24 mouse cellular contexts compared by ENCODE assay signal in the genomic region with DNA sequence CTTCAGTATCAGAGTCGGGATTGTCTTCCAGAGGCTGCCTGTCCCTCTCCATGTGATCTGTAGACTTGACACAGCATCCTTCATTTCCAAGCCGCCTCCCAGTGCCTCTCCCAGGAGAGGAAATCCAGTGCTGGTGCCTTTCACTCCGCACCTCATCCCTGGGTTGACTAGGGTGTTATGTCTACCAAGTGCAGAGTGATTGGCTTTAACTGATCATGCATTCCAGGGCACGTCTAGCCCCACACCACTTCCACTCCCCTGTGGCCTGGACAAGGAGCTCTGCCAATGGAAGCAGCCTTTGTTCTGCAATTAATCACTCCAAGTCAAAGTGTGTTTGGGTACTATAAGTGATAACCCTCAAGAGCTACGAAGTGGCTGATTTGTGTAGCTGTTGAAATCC. TPM values are rescaled to one million over a fixed set of nuclear protein-coding genes. Genes with fewer than 3 reads are reported as not detected.
DNase-seq lines count a peak whose midpoint lies in the region; ATAC-seq and TF ChIP-seq lines count a peak whose summit lies in the region.
"Had no signal": no experiment of that assay in that cellular context is flagged by ENCODE, and none has a peak within 500 bp of the region (broad histone marks: within the 10 kb centered on the region; RNA-seq: fewer than 3 reads in every experiment).

No protein-coding gene starts in this region.

- no peaks in the 10 kb centered on the region; the same call in 1 of the 2 replicates for H3K4me1 ChIP-seq in heart, embryonic 13.5 days
- H3K4me1 ChIP-seq in heart, adult 2 months (ENCODE audit: control insufficient read depth, insufficient read depth, low read length): no peaks in the 10 kb centered on the region
- no peaks in the 10 kb centered on the region for H3K4me1 ChIP-seq in lung, embryonic 14.5 days (ENCODE audit: insufficient read depth)
- H3K4me1 ChIP-seq in lung, adult 2 months (ENCODE audit: control insufficient read depth, insufficient read depth, low read length): no peaks in the 10 kb centered on the region
- H3K4me1 ChIP-seq: embryonic facial prominence, embryonic 13.5 days; embryonic facial prominence, embryonic 15.5 days; forebrain, embryonic 10.5 days; forebrain, embryonic 12.5 days had no signal

- TF ChIP-seq EP300 in heart, adult 2 months (IDR thresholded peaks at IDR 0.05; ENCODE audit: insufficient read depth, low read depth, low read length): no peak

- intact Hi-C loops in heart, adult 2 months (cut with DNase I): no loop called here

- no peaks in the 10 kb centered on the region for H3K79me2 ChIP-seq in heart, adult 2 months (replicated peaks; ENCODE audit: control insufficient read depth, insufficient read depth, low read length)

- ATAC-seq in heart, embryonic 13.5 days (ENCODE audit: extremely low read depth, insufficient number of reproducible peaks, low FRiP score, low TSS enrichment): peak; percentile 51; the same call in 1 of the 2 replicates
- peak; percentile 58; the same call in 1 of the 2 replicates for ATAC-seq in lung, embryonic 14.5 days (ENCODE audit: insufficient read depth)
- ATAC-seq: forebrain, embryonic 14.5 days; forebrain, embryonic 16.5 days had no signal

- TF ChIP-seq POLR2A in heart, adult 2 months (IDR thresholded peaks at IDR 0.05; ENCODE audit: insufficient read depth, low read depth, low read length): no peak
- no peak for TF ChIP-seq POLR2A in lung, adult 2 months (IDR thresholded peaks at IDR 0.05; ENCODE audit: borderline replicate concordance, extremely low read depth, low read depth, low read length)

- H3K36me3 ChIP-seq in heart, embryonic 13.5 days: no peaks in the 10 kb centered on the region
- H3K36me3 ChIP-seq in heart, adult 2 months (ENCODE audit: control insufficient read depth, insufficient read depth, low read length): no peaks in the 10 kb centered on the region
- H3K36me3 ChIP-seq in lung, embryonic 14.5 days (ENCODE audit: insufficient read depth): no peaks in the 10 kb centered on the region
- H3K36me3 ChIP-seq: embryonic facial prominence, embryonic 13.5 days; embryonic facial prominence, embryonic 15.5 days; forebrain, embryonic 10.5 days; forebrain, embryonic 12.5 days had no signal

- no peak for TF ChIP-seq CTCF in heart, adult 2 months (IDR thresholded peaks at IDR 0.05)
- TF ChIP-seq CTCF in lung, embryonic 14.5 days (IDR thresholded peaks at IDR 0.05; ENCODE audit: low read depth): no peak
- no peak for TF ChIP-seq CTCF in lung, adult 2 months (IDR thresholded peaks at IDR 0.05; ENCODE audit: insufficient read depth, low read length)

- H3K27me3 ChIP-seq in heart, embryonic 13.5 days (replicated peaks): peaks cover 59% of the 10 kb centered on the region
- H3K27me3 ChIP-seq in heart, adult 2 months (ENCODE audit: control insufficient read depth, insufficient read depth, low read length): no peaks in the 10 kb centered on the region
- no peaks in the 10 kb centered on the region for H3K27me3 ChIP-seq in lung, embryonic 14.5 days (ENCODE audit: insufficient read depth, low read length)
- H3K27me3 ChIP-seq: embryonic facial prominence, embryonic 13.5 days; embryonic facial prominence, embryonic 15.5 days; forebrain, embryonic 12.5 days had no signal

- WGBS in heart, embryonic 13.5 days: 16% methylated on average over 5 of the region's 5 CpGs
- 41% methylated on average over 5 of the region's 5 CpGs for WGBS in heart, adult 2 months
- 20% methylated on average over 5 of the region's 5 CpGs for WGBS in lung, embryonic 14.5 days
- WGBS in lung, adult 2 months: 36% methylated on average over 5 of the region's 5 CpGs

- DNase-seq in heart, adult 11 months: peak; percentile 84
- DNase-seq in heart, adult 9 months (ENCODE audit: low spot score in 2 of 2): no peak
- DNase-seq in heart, adult 2 months: no peak
- peak; percentile 17 for DNase-seq in lung, embryonic 14.5 days
- DNase-seq in lung, adult 2 months: no peak
- DNase-seq: adrenal gland, adult 2 months; adrenal gland, postnatal 10 days; adrenal gland, postnatal 25 days; cerebellum, adult 11 months; cerebellum, adult 18-20 months; cerebellum, adult 8-10 months; cerebellum, adult 9-11 months; cerebellum, postnatal 14 days; cerebellum, postnatal 36 days had no signal

- no peak overlapping the region for H3K4me3 ChIP-seq in heart, embryonic 13.5 days
- no peak overlapping the region for H3K4me3 ChIP-seq in heart, adult 2 months
- no peak overlapping the region for H3K4me3 ChIP-seq in lung, embryonic 14.5 days (ENCODE audit: low read depth, low read length)
- no peak overlapping the region for H3K4me3 ChIP-seq in lung, adult 2 months (replicated peaks; ENCODE audit: extremely low read depth, low read depth, low read length)
- H3K4me3 ChIP-seq: embryonic facial prominence, embryonic 13.5 days; embryonic facial prominence, embryonic 15.5 days; erythroblast, embryonic 14.5 days; forebrain, embryonic 10.5 days; forebrain, embryonic 12.5 days had no signal

- no peaks in the 10 kb centered on the region for H3K9me3 ChIP-seq in heart, embryonic 13.5 days
- H3K9me3 ChIP-seq in lung, embryonic 14.5 days (ENCODE audit: low read depth, low read length): no peaks in the 10 kb centered on the region
- H3K9me3 ChIP-seq: embryonic facial prominence, embryonic 13.5 days; embryonic facial prominence, embryonic 15.5 days; forebrain, embryonic 10.5 days; forebrain, embryonic 12.5 days had no signal

- no peak overlapping the region for H3K9ac ChIP-seq in heart, embryonic 13.5 days
- no peak overlapping the region for H3K9ac ChIP-seq in heart, adult 2 months (ENCODE audit: low read depth, low read length)
- no peak overlapping the region for H3K9ac ChIP-seq in lung, embryonic 14.5 days
- H3K9ac ChIP-seq: embryonic facial prominence, embryonic 13.5 days; embryonic facial prominence, embryonic 15.5 days; forebrain, embryonic 12.5 days had no signal

- no peak overlapping the region for H3K27ac ChIP-seq in heart, embryonic 13.5 days (replicated peaks)
- no peak overlapping the region for H3K27ac ChIP-seq in heart, adult 2 months
- no peak overlapping the region for H3K27ac ChIP-seq in lung, embryonic 14.5 days (ENCODE audit: low read depth)
- H3K27ac ChIP-seq: embryonic facial prominence, embryonic 13.5 days; embryonic facial prominence, embryonic 15.5 days; forebrain, embryonic 10.5 days; forebrain, embryonic 12.5 days had no signal

- H3K4me2 ChIP-seq in heart, embryonic 13.5 days: no peak overlapping the region
- no peak overlapping the region for H3K4me2 ChIP-seq in lung, embryonic 14.5 days
- H3K4me2 ChIP-seq: embryonic facial prominence, embryonic 13.5 days; embryonic facial prominence, embryonic 15.5 days; forebrain, embryonic 12.5 days had no signal

RNA-seq across cellular contexts. Expression of a gene that starts 56.9 kb away (rescaled TPM):
- 0.05 and 0.13 TPM in 2 replicates for polyA plus RNA-seq in heart, embryonic 13.5 days (2015; fragmentation: Nextera tagmentation; extraction: Ambion mirVana)
- total RNA-seq in heart, adult 2 months (2021): not detected
- 0.33 TPM in 1 of 2 replicates, not detected in the other for polyA plus RNA-seq in heart, adult 2 months (2012; rRNA removed)
- polyA plus RNA-seq in lung, embryonic 14.5 days (2014; fragmentation: Nextera tagmentation; extraction: Ambion mirVana): 0.20 and 0.37 TPM in 2 replicates
- polyA plus RNA-seq in lung, adult 2 months (2012; rRNA removed): 0.54 and 0.55 TPM in 2 replicates
- total RNA-seq: common myeloid progenitor, adult 5-6 weeks; MEL had no signal
- polyA plus RNA-seq: adrenal gland, adult 2 months; erythroblast, embryonic 14.5 days had no signal

Comparison
In these comparisons a context has a peak if more than half of its experiments do, and no peak if none do; other contexts are left out.
1. DNase-seq: peak in heart, adult 11 months (single experiment) and lung, embryonic 14.5 days (single experiment); none in heart, adult 9 months (0 of 2), heart, adult 2 months (0 of 2) and lung, adult 2 months (single experiment).